Mouse (Mus musculus) testis, postnatal 14 days (tissue): ENCODE data around the gene Vps52.
A peak's percentile ranks its signal among the peaks of the same experiment; 100 is the strongest.
"Not testable (repeated sequence)": the region's sequence is repeated elsewhere in the genome, so short reads cannot be mapped to it uniquely, and the experiment has no call there.

Experiments used
- DNase-seq: peaks from one replicate; pipeline ENCODE4 v3.0.0; 2021; ENCODE audit warnings: low spot score

Gene Vps52

DNA sequence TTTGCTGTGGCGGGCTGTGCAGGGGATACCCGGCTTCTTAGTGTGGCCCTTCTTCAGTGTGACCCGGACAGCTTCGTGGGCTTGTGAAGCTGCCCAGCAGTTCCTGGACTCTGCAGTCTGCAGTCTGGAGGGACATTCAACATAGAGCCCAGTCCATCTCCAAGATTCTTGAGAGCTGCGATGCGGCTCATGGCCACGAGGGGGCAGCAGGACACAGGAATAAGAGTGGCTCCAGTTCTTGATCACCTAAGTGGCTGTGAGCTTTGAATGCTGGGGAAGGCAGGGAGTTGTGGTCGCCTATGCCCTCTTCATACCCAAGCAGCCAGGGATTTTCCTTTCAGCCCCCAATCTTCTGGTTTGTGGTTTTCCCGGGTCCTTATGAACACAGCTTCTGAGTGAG, 12.9 kb downstream of the Vps52 start:
- DNase-seq: no peak

GRCm38 (mm10) chr17:33968927-33969326, 13.3 kb downstream of the Vps52 start:
- no peak for DNase-seq

DNA sequence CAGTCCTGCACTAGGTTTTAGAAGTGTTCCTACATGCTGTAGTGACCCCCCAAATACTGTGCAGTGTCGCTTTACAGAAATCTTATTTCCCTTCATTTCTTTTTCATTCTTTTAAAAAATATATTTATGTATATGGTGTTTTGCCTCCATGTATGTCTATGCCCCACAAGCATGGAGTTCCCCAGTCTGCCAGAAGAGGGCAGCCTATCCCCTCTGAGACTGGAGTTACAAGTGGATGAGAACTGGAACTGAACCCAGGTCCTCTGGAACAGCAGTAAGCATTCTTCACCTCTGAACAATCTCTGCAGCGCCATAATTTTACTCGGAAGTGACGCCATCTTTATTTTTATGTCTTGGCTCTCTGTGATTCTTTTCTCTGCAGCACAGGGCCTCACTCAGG, 13.8 kb downstream of the Vps52 start:
- DNase-seq: no peak

DNA sequence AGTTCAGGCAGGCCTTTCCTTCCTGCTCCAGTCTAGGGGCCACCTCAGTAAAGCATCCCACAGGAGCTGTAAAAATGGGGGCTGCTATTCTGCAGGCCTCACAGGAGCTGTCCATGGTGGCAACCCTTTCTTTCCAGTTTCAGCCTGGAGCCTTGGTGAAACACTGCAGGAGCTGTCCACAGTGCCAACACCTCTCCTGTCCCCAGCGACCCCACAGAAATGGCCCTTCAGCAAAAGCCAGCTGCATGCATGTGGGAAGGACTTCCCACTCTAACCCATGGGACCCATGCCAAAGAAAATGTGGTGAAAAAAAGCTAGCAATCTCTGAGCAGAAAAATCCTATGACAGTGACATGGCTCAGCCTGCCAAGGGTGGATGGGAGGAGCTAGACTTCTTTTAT, 17.1 kb downstream of the Vps52 start:
- DNase-seq: no peak

DNA sequence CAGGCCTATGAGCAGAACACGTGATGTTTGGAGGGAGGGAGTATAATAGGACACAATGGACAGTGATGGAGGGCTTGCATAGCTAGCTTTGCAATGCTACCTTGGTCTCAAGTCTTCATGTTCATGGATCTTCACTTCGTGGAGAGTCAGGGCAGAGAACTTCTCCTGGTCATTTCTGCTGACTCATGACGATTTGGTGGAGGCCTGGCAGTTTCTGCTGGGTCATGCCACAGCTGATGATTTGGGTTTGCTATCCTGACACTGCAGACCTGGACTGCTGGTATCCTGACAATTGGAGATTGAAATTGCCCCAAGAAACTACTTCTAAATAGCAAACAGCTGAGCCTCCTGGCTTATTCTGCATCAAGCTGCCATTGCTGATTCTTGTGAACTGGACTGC, 18.0 kb downstream of the Vps52 start:
- no peak for DNase-seq

- DNase-seq: no peak
Observed at GRCm38 (mm10) chr17:33977861-33978557, 22.4 kb downstream of the Vps52 start.

- peak; percentile 54 for DNase-seq
Observed at GRCm38 (mm10) chr17:33978631-33979031, 23.0 kb downstream of the Vps52 start.

- no peak for DNase-seq
Observed at GRCm38 (mm10) chr17:33979512-33980050, 24.0 kb downstream of the Vps52 start.

DNA sequence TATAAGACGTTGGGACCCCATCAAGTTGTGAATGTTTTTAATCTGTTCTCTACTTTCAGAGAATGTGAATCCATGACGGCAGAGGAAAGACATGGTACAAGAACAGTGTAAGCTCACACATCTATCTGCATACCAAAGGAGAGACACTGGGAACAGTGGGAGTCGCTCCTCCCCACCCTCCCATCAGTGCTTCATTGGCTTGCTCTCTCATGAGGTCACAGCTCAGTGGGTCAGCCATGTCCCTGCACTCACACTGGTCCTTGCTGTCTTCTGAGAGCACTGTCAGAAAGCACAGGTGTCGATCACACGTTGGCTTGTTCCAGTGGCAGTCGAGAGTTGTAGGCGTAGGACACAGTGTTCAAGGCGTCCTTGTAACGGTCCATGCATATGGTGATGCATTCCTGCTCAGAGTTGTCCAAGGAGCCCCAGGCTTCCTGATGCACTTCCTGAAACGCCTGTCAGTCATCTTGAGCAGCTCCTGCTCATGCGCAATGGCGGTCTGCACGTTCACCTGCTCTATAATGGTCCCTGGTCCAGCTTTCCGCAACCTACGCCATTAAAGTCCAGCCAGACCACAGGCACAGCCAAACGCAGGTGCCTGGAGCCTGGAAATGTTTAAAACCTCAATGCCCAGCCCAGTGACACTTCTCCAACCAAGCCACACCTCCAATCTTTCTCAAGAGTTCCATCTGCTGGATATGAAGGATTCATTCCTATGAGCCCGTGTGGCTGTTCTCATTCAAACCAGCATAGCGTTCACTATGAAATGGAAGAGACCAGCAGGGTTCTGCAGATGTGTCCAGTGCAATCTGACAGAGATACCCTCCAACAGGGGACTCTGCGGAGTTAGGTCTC, 24.8 kb downstream of the Vps52 start:
- no peak for DNase-seq

- DNase-seq: peak; percentile 73
Observed at GRCm38 (mm10) chr17:33981192-33981909, 25.7 kb downstream of the Vps52 start.

DNA sequence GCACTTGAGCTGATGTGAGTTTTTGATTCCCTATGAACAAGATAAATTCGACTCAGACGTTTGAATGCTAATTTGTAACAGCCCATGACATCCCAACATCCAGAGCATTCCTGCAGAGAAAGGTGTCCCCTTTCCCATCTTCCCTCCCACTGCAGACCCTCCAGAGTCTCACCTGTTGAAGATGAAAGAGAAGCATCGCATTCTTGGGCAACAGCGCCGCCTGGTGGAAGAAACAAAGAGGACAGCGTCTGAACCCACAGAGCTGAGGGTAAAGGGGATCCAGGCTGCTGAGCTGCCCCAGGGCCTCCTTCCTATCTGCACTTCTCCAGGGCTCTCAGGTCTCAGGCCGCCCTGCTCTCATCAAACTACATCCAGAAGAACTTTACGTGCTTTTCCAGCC, 26.5 kb downstream of the Vps52 start:
- DNase-seq: peak; percentile 29

DNA sequence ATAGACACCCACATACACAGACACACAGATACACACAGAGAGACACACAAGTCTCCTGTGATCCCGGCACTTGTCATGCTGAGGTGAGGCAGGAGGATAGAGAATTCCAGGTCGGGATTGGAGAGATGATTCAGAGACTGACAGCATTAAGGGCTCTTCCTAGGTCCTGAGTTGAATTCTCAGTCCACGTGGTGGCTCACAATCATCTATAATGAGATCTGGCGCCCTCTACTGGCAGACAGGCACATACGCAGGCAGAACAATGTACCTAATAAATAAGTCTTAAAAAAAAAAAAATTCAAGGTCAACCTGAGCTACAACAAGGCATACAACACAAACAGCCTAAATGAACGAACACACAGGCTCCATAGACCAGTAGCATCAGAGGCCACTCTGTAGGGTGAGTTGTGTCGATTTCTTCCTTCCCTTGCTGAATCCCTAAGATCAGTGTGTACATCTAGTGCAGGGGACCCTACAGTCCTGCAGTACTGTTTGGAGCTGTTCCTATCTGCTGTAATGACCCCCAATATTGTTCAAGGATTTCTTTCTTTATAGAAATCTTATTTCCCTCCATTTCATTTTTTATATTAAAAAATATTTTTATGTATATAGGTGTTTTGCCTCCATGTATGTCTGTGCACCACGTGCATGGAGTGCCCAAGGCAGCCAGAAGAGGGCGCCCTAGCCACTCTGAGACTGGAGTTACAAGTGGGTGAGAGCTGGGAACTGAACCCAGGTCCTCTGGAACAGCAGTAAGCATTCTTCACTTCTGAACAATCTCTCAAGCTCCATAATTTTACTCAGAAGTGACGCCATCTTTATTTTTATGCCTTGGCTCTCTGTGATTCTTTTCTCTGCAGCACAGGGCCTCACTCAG, 36.4 kb downstream of the Vps52 start:
- peak; percentile 42 for DNase-seq

DNA sequence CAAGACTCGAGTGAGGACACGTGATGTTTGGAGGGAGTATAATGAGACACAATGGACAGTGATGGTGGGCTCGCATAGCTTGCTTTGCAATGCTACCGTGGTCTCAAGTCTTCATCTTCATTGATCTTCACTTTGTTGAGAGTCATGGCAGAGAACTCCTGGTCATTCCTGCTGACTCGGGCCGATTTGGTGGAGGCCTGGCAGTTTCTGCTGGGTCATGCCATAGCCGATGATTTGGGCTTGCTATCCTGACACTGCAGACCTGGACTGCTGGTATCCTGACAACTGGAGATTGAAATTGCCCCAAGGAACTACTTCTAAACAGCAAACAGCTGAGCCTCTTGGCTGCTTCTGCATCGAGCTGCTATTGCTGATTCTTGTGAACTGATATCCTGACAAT, 39.3 kb downstream of the Vps52 start:
- no peak for DNase-seq

- DNase-seq: no peak
Observed at GRCm38 (mm10) chr17:33995651-33996050, 40.0 kb downstream of the Vps52 start.

DNA sequence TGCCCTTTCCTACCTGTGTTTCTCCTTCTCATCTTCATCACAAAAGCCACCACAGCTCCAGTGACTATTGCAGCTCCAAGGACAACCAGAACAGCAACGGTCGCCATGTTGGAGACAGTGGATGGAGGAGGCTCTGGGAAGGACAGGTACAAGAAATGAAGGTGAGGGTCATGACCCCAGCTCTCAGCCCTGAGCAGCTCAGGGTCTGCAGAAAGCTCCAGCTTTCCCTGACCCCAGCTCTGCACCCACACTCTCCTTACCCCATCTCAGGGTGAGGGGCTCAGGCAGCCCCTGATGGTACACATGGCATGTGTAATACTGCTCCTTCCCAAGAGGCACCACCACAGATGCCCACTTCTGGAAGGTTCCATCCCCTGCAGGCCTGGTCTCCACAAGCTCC, 41.4 kb downstream of the Vps52 start:
- DNase-seq: not testable (repeated sequence)

- not testable (repeated sequence) for DNase-seq
Observed at GRCm38 (mm10) chr17:33998697-33999096, 43.1 kb downstream of the Vps52 start.

- DNase-seq: peak; percentile 30
Observed at GRCm38 (mm10) chr17:33999341-34000149, 43.9 kb downstream of the Vps52 start.

DNA sequence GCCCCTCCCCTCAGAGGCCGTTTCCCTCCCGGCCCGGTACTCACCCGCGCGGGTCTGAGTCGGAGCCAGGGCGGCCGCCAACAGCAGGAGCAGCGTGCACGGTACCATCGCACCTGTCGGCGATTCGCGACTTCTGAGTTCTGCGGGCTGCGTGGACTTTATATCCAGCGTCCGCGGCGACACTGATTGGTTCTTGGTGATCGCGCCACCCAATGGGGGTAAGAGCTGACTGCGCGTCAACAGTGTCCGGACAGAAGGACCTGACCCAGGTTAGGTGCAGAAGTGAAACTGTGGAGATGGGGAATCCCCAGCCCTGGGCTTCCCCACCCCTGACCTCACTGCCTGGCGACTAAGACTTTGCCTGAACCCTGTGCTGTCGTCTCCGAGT, 44.5 kb downstream of the Vps52 start, which contains the start of gene H2-K1:
H2-K1 (minus strand) TSS at position 198 of the 388 bp plus-strand sequence.
- DNase-seq: peak; percentile 85

- DNase-seq: not testable (repeated sequence)
Observed at GRCm38 (mm10) chr17:34000796-34001195, 45.2 kb downstream of the Vps52 start.

DNA sequence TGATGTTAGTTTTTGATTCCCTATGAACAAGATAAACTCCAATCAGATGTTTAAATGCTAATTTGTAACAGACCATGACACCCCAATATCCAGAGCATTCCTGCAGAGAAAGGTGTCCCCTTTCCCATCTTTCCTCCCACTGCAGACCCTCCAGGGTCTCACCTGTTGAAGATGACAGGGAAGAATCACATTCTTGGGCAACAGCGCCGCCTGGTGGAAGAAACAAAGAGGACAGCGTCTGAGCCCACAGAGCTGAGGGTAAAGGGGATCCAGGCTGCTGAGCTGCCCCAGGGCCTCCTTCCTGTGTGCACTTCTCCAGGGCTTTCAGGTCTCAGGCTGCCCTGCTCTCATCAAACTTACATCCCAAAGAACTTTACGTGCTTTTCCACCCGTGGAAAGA, 47.8 kb downstream of the Vps52 start:
- DNase-seq: no peak

DNA sequence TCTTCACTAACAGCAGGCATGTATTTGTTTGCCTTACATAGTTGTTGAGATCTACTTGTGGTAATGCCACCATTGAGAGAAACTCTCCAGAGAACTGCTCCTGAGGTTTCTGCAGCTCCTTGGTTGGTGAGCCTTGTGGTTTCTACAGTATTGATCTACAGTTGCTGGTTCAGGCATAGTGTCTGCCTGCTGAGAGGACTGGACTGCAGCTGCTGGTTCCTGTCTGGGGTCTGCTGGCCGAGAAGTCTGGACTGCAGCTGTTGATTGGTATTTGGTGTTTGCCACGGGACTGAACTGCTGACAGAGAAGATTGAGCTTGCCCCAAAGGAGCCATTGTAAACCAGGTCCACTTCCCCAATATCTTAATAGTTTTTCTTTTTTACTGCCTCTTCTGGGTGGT, 51.0 kb downstream of the Vps52 start:
- DNase-seq: no peak
